Mouse (Mus musculus) hindbrain, postnatal 0 days (tissue): ENCODE data around the gene Sema4f. TPM values are rescaled to one million over a fixed set of nuclear protein-coding genes. Genes with fewer than 3 reads are reported as not detected.
A peak's percentile ranks its signal among the peaks of the same experiment; 100 is the strongest.

Experiments
- ATAC-seq: fragments of 200-750 bp; cut with Nextera tagmentation; 2 replicates; pipeline ENCODE4 v1.8.0; 2017; ENCODE audit warnings: mild to moderate bottlenecking, moderate TSS enrichment, moderate library complexity
- DNase-seq: peaks from one replicate; pipeline ENCODE4 v3.0.0-alpha.2; 2015; ENCODE audit warnings: low spot score
- H3K27ac ChIP-seq: fragments of 300-500 bp; sonication (generic); 2 replicates; pipeline ENCODE4 v1.5.1; 2014; ENCODE audit warnings: mild to moderate bottlenecking
- H3K27me3 ChIP-seq: fragments of 300-500 bp; sonication (generic); 2 replicates; pipeline ENCODE4 v1.6.1; 2014; ENCODE audit warnings: low read length, mixed read lengths; ENCODE audit not compliant: insufficient read depth
- H3K36me3 ChIP-seq: fragments of 300-500 bp; sonication (generic); 2 replicates; pipeline ENCODE4 v1.6.1; 2014; ENCODE audit warnings: low read length, mixed read lengths; ENCODE audit not compliant: insufficient read depth
- H3K4me1 ChIP-seq: fragments of 300-500 bp; sonication (generic); 2 replicates; pipeline ENCODE4 v1.6.1; 2014; ENCODE audit warnings: antibody characterized with exemption, low read length, mixed read lengths; ENCODE audit not compliant: insufficient read depth
- H3K4me2 ChIP-seq: fragments of 300-500 bp; sonication (generic); 2 replicates; pipeline ENCODE4 v1.6.1; 2014; ENCODE audit warnings: low read depth, mild to moderate bottlenecking, low read length, moderate library complexity, mixed read lengths
- H3K4me3 ChIP-seq: fragments of 300-500 bp; sonication (generic); 2 replicates; pipeline ENCODE4 v1.5.1; 2014; ENCODE audit warnings: low read length
- H3K9ac ChIP-seq: fragments of 300-500 bp; sonication (generic); replicated peaks from 2 replicates; pipeline ENCODE4 v1.6.1; 2014; ENCODE audit warnings: mild to moderate bottlenecking, low read length, moderate library complexity, mixed read lengths
- H3K9me3 ChIP-seq: fragments of 300-500 bp; sonication (generic); 2 replicates; pipeline ENCODE4 v1.6.1; 2016; ENCODE audit warnings: low read length, mixed read lengths
- CTCF ChIP-seq: IDR thresholded peaks from 2 replicates; pipeline ENCODE4 v1.5.1; 2016; ENCODE audit warnings: antibody characterized with exemption, control low read depth, low read depth
- WGBS: fragments of 180-500 bp; shearing (Covaris S2); extraction: QIAGEN DNeasy Blood & Tissue Kit; methylation state at CpG from one replicate; pipeline ENCODE4 v1.1.7; 2014; 5-methylcytosine and 5-hydroxymethylcytosine counted together
- polyA plus RNA-seq: library from polyadenylated mRNA; unstranded; fragments of >200 nt; fragmentation: Nextera tagmentation; extraction: Ambion mirVana; gene quantifications from 2 replicates; pipeline ENCODE4 v1.2.1, GENCODE M21; 2015
- total RNA-seq: library from RNA; depleted of rRNA; stranded (reverse); fragments of >200 nt; gene quantifications from 2 replicates; pipeline ENCODE4 v1.2.3, GENCODE M21; 2014

Gene Sema4f
- total and polyA plus RNA-seq, 2 experiments from 2014 or later, result 19.4 to 21.6 TPM

GRCm38 (mm10) chr6:82946651-82947050, 7.1 kb upstream of the Sema4f start, which contains the start of gene M1ap:
M1ap (plus strand) TSS chr6:82946902.
- H3K4me3 ChIP-seq, result no peak within 1 kb of the TSS
- no peak within 1 kb of the TSS for H3K4me2 ChIP-seq
- DNase-seq, result no peak
- no peak for ATAC-seq
- no peak within 1 kb of the TSS for H3K27ac ChIP-seq
- TF ChIP-seq CTCF, result no peak
- no peak within 1 kb of the TSS for H3K9ac ChIP-seq
- 67% methylated on average over 14 of the region's 14 CpGs for WGBS
- no peaks in the 10 kb centered on the region for H3K9me3 ChIP-seq
- no peaks in the 10 kb centered on the region for H3K4me1 ChIP-seq
- no peaks in the 10 kb centered on the region for H3K36me3 ChIP-seq
- H3K27me3 ChIP-seq, result no peaks in the 10 kb centered on the region

- ATAC-seq (no peak), DNase-seq (peak; percentile 52)
- no peaks in the 10 kb centered on the region for H3K9me3 ChIP-seq
- WGBS, result 51% methylated on average over 6 of the region's 6 CpGs
- no peak overlapping the region for H3K27ac ChIP-seq
- H3K4me2 ChIP-seq, result no peak overlapping the region
- no peak overlapping the region for H3K4me3 ChIP-seq
- no peak overlapping the region for H3K9ac ChIP-seq
- H3K4me1 ChIP-seq, result no peaks in the 10 kb centered on the region
- no peaks in the 10 kb centered on the region for H3K27me3 ChIP-seq
- peak; percentile 67 for TF ChIP-seq CTCF
- H3K36me3 ChIP-seq, result no peaks in the 10 kb centered on the region
Observed at GRCm38 (mm10) chr6:82945750-82946149, 6.2 kb upstream of the Sema4f start.

GRCm38 (mm10) chr6:82940765-82941164, 1.2 kb upstream of the Sema4f start:
- WGBS, result 84% methylated on average over 3 of the region's 3 CpGs
- Histone ChIP-seq H3K27me3 (no peaks in the 10 kb centered on the region), H3K4me1 (no peaks in the 10 kb centered on the region), H3K4me2 (no peak overlapping the region), H3K27ac (no peak overlapping the region), H3K36me3 (no peaks in the 10 kb centered on the region), H3K4me3 (no peak overlapping the region), H3K9me3 (no peaks in the 10 kb centered on the region), H3K9ac (no peak overlapping the region)
- no peak for ATAC-seq
- DNase-seq, result no peak
- TF ChIP-seq CTCF, result no peak

GRCm38 (mm10) chr6:82934616-82935230, 4.8 kb downstream of the Sema4f start:
- no peak overlapping the region for H3K4me2 ChIP-seq
- peaks cover 8% of the 10 kb centered on the region; the same call in 1 of the 2 replicates for H3K36me3 ChIP-seq
- DNase-seq, result no peak
- H3K9me3 ChIP-seq, result no peaks in the 10 kb centered on the region
- 91% methylated on average over 3 of the region's 3 CpGs for WGBS
- no peak for TF ChIP-seq CTCF
- no peak overlapping the region for H3K27ac ChIP-seq
- no peaks in the 10 kb centered on the region for H3K4me1 ChIP-seq
- H3K27me3 ChIP-seq, result no peaks in the 10 kb centered on the region
- ATAC-seq, result no peak
- no peak overlapping the region for H3K4me3 ChIP-seq
- H3K9ac ChIP-seq, result no peak overlapping the region

- H3K9ac ChIP-seq, result no peak overlapping the region
- no peak overlapping the region for H3K27ac ChIP-seq
- H3K4me2 ChIP-seq, result no peak overlapping the region
- DNase-seq (no peak), ATAC-seq (no peak)
- no peak for TF ChIP-seq CTCF
- H3K27me3 ChIP-seq, result no peaks in the 10 kb centered on the region
- no peak overlapping the region for H3K4me3 ChIP-seq
- peaks cover 8% of the 10 kb centered on the region; the same call in 1 of the 2 replicates for H3K36me3 ChIP-seq
- 84% methylated on average over 5 of the region's 5 CpGs for WGBS
- no peaks in the 10 kb centered on the region for H3K4me1 ChIP-seq
- no peaks in the 10 kb centered on the region for H3K9me3 ChIP-seq
Observed at GRCm38 (mm10) chr6:82927617-82928016, 12.0 kb downstream of the Sema4f start.

GRCm38 (mm10) chr6:82926528-82926927, 13.0 kb downstream of the Sema4f start:
- H3K4me1 ChIP-seq, result no peaks in the 10 kb centered on the region
- H3K9me3 ChIP-seq, result no peaks in the 10 kb centered on the region
- TF ChIP-seq CTCF, result no peak
- 66% methylated on average over 7 of the region's 7 CpGs for WGBS
- H3K4me3 ChIP-seq, result no peak overlapping the region
- no peak overlapping the region for H3K9ac ChIP-seq
- no peaks in the 10 kb centered on the region for H3K27me3 ChIP-seq
- DNase-seq (peak; percentile 46), ATAC-seq (peak; percentile 43; the same call in 1 of the 2 replicates)
- H3K27ac ChIP-seq, result peak overlapping the region; percentile 56; the same call in 1 of the 2 replicates
- H3K4me2 ChIP-seq, result no peak overlapping the region
- H3K36me3 ChIP-seq, result peaks cover 1% of the 10 kb centered on the region; the same call in 1 of the 2 replicates

GRCm38 (mm10) chr6:82926106-82926505, 13.5 kb downstream of the Sema4f start:
- Histone ChIP-seq H3K4me1 (no peaks in the 10 kb centered on the region), H3K36me3 (no peaks in the 10 kb centered on the region), H3K27ac (peak overlapping the region; percentile 56; the same call in 1 of the 2 replicates), H3K9ac (no peak overlapping the region), H3K27me3 (no peaks in the 10 kb centered on the region), H3K4me2 (no peak overlapping the region), H3K9me3 (no peaks in the 10 kb centered on the region), H3K4me3 (no peak overlapping the region)
- 71% methylated on average over 10 of the region's 10 CpGs for WGBS
- TF ChIP-seq CTCF, result no peak
- ATAC-seq (peak; percentile 43), DNase-seq (peak; percentile 47)
